9 mouse cellular contexts compared by ENCODE assay signal in the genomic region with DNA sequence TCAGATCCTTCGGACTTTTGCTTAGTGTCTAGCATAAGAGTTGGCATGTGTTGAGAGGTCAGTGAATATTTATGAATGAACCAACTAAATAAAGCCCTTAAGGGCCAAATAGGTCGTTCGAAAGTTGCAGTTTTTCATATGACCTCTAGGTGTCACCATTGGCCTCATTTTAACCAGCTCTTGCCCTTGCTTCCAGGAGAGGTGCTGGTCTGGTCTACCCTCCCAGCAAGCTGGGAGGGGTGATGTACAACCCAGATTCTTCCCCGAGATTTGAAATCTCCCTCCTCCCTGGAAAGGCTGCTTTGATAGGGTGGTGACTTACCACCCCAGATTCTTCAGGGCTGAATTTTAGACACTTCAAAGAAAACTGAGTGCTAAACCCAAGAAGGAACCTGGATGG. TPM values are rescaled to one million over a fixed set of nuclear protein-coding genes. Genes with fewer than 3 reads are reported as not detected.
DNase-seq lines count a peak whose midpoint lies in the region; ATAC-seq and TF ChIP-seq lines count a peak whose summit lies in the region.
"Had no signal": no experiment of that assay in that cellular context is flagged by ENCODE, and none has a peak within 500 bp of the region (broad histone marks: within the 10 kb centered on the region; RNA-seq: fewer than 3 reads in every experiment).

No protein-coding gene starts in this region.

- no peak overlapping the region for H3K4me3 ChIP-seq in heart, postnatal 0 days (ENCODE audit: low read depth, low read length)
- H3K4me3 ChIP-seq in heart, embryonic 11.5 days (ENCODE audit: low read depth, low read length) = no peak overlapping the region
- H3K4me3 ChIP-seq: embryonic facial prominence, embryonic 12.5 days had no signal

- TF ChIP-seq EP300 in heart, postnatal 0 days (IDR thresholded peaks at IDR 0.05; ENCODE audit: low read depth) = no peak

- H3K9ac ChIP-seq in heart, postnatal 0 days (replicated peaks; ENCODE audit: low read depth, low read length) = no peak overlapping the region
- H3K9ac ChIP-seq in heart, embryonic 11.5 days (ENCODE audit: low read depth, low read length) = no peak overlapping the region
- H3K9ac ChIP-seq: embryonic facial prominence, embryonic 12.5 days had no signal

- H3K27ac ChIP-seq in heart, postnatal 0 days (ENCODE audit: low read depth) = no peak overlapping the region
- no peak overlapping the region for H3K27ac ChIP-seq in heart, embryonic 11.5 days (ENCODE audit: low read depth, low read length)
- H3K27ac ChIP-seq: embryonic facial prominence, embryonic 12.5 days had no signal

- no peaks in the 10 kb centered on the region for H3K9me3 ChIP-seq in heart, postnatal 0 days (replicated peaks; ENCODE audit: control insufficient read depth, low read length)
- no peaks in the 10 kb centered on the region for H3K9me3 ChIP-seq in heart, embryonic 11.5 days (replicated peaks; ENCODE audit: control insufficient read depth, low read length)
- H3K9me3 ChIP-seq: embryonic facial prominence, embryonic 12.5 days had no signal

- peak; percentile 80 for DNase-seq in heart, postnatal 0 days (ENCODE audit: low spot score)
- peak; percentile 82 for DNase-seq in A20 (ENCODE audit: low read depth, low spot score)
- peak; percentile 86 for DNase-seq in ZHBTc4 (ENCODE audit: low read depth, low spot score)
- DNase-seq in kidney, postnatal 36 days = peak; percentile 36 to 61
- no peak for DNase-seq in layer of hippocampus, postnatal 36 days

- H3K4me2 ChIP-seq in heart, postnatal 0 days (ENCODE audit: low read depth, low read length) = no peak overlapping the region
- no peak overlapping the region for H3K4me2 ChIP-seq in heart, embryonic 11.5 days
- H3K4me2 ChIP-seq: embryonic facial prominence, embryonic 12.5 days had no signal

- under 1% methylated on average over 4 of the region's 4 CpGs for WGBS in heart, postnatal 0 days
- WGBS in heart, embryonic 11.5 days (ENCODE audit: insufficient replicate concordance) = 2% methylated on average over 4 of the region's 4 CpGs

- H3K27me3 ChIP-seq in heart, postnatal 0 days (ENCODE audit: control insufficient read depth, insufficient read depth, low read length) = no peaks in the 10 kb centered on the region
- no peaks in the 10 kb centered on the region for H3K27me3 ChIP-seq in heart, embryonic 11.5 days (ENCODE audit: control insufficient read depth, insufficient read depth, low read length)
- H3K27me3 ChIP-seq: embryonic facial prominence, embryonic 12.5 days had no signal

- no peaks in the 10 kb centered on the region for H3K36me3 ChIP-seq in heart, postnatal 0 days (replicated peaks; ENCODE audit: control insufficient read depth, insufficient read depth, low read length)
- H3K36me3 ChIP-seq in heart, embryonic 11.5 days (ENCODE audit: control insufficient read depth, insufficient read depth, low read length) = no peaks in the 10 kb centered on the region
- H3K36me3 ChIP-seq: embryonic facial prominence, embryonic 12.5 days had no signal

- peak; percentile 47 for ATAC-seq in heart, postnatal 0 days (ENCODE audit: insufficient read depth, low read depth)
- ATAC-seq in heart, embryonic 11.5 days (replicated peaks; ENCODE audit: insufficient number of reproducible peaks, low FRiP score, low TSS enrichment) = no peak
- 0 out of 2 replicates have a peak, but pooled peaks have one; percentile 60 for ATAC-seq in erythroid progenitor cell, adult 5-6 weeks (replicated peaks; ENCODE audit: low FRiP score, poor library complexity, severe bottlenecking)
- ATAC-seq in neutrophil, adult 5-6 weeks (ENCODE audit: extremely low read depth, insufficient number of reproducible peaks, low FRiP score, poor library complexity, severe bottlenecking) = peak; percentile 75

- 0 out of 2 replicates have a peak, but pooled peaks cover 8% of the 10 kb centered on the region for H3K4me1 ChIP-seq in heart, postnatal 0 days (ENCODE audit: control insufficient read depth, insufficient read depth)
- peaks cover 6% of the 10 kb centered on the region; the same call in 1 of the 2 replicates for H3K4me1 ChIP-seq in heart, embryonic 11.5 days (ENCODE audit: control insufficient read depth, insufficient read depth, low read length)

- TF ChIP-seq CTCF in heart, postnatal 0 days (IDR thresholded peaks at IDR 0.05; ENCODE audit: low read depth) = peak; percentile 76

RNA-seq across cellular contexts. Expression of gene Hpdl, which starts 6.3 kb away (rescaled TPM):
- total RNA-seq in heart, postnatal 0 days (2014; rRNA removed; ENCODE audit: low replicate concordance) = 2.2 and 3.4 TPM in 2 replicates
- polyA plus RNA-seq in heart, postnatal 0 days (2015; fragmentation: Nextera tagmentation; extraction: Ambion mirVana) = 2.1 and 2.9 TPM in 2 replicates
- 0.84 and 1.1 TPM in 2 replicates for polyA plus RNA-seq in heart, embryonic 11.5 days (2014; fragmentation: Nextera tagmentation; extraction: Ambion mirVana)
- total RNA-seq in erythroid progenitor cell, adult 5-6 weeks (2015; ENCODE audit: low replicate concordance) = not detected in 2 replicates
- not detected in 2 replicates for total RNA-seq in erythroid progenitor cell, adult 5-6 weeks (2017; ENCODE audit: low replicate concordance)
- total RNA-seq in neutrophil, adult 5-6 weeks (2017) = not detected in 2 replicates
- total RNA-seq in layer of hippocampus, postnatal 36 days (2021) = 1 to 10 TPM; 4.9 to 5.2 TPM

RNA-seq across cellular contexts. Expression of gene Mutyh, which starts 20.3 kb away (rescaled TPM):
- 2.6 and 6.9 TPM in 2 replicates for total RNA-seq in heart, postnatal 0 days (2014; rRNA removed; ENCODE audit: low replicate concordance)
- polyA plus RNA-seq in heart, postnatal 0 days (2015; fragmentation: Nextera tagmentation; extraction: Ambion mirVana) = 3.9 and 4.4 TPM in 2 replicates
- polyA plus RNA-seq in heart, embryonic 11.5 days (2014; fragmentation: Nextera tagmentation; extraction: Ambion mirVana) = 10.9 and 12.0 TPM in 2 replicates
- 0.84 and 9.4 TPM in 2 replicates for total RNA-seq in erythroid progenitor cell, adult 5-6 weeks (2015; ENCODE audit: low replicate concordance)
- 1.2 TPM in 1 of 2 replicates, not detected in the other for total RNA-seq in erythroid progenitor cell, adult 5-6 weeks (2017; ENCODE audit: low replicate concordance)
- total RNA-seq in neutrophil, adult 5-6 weeks (2017) = 8.4 and 9.1 TPM in 2 replicates
- 1 to 10 TPM; 3.0 to 3.7 TPM for total RNA-seq in layer of hippocampus, postnatal 36 days (2021)

RNA-seq across cellular contexts. Expression of gene Toe1, which starts 20.4 kb away (rescaled TPM):
- 20.3 and 46.9 TPM in 2 replicates for total RNA-seq in heart, postnatal 0 days (2014; rRNA removed; ENCODE audit: low replicate concordance)
- 17.3 and 17.5 TPM in 2 replicates for polyA plus RNA-seq in heart, postnatal 0 days (2015; fragmentation: Nextera tagmentation; extraction: Ambion mirVana)
- polyA plus RNA-seq in heart, embryonic 11.5 days (2014; fragmentation: Nextera tagmentation; extraction: Ambion mirVana) = 21.5 and 25.1 TPM in 2 replicates
- 4.6 and 6.8 TPM in 2 replicates for total RNA-seq in erythroid progenitor cell, adult 5-6 weeks (2015; ENCODE audit: low replicate concordance)
- 4.1 and 27.0 TPM in 2 replicates for total RNA-seq in erythroid progenitor cell, adult 5-6 weeks (2017; ENCODE audit: low replicate concordance)
- total RNA-seq in neutrophil, adult 5-6 weeks (2017) = 43.6 and 47.6 TPM in 2 replicates
- 10 to 100 TPM; 12.7 to 14.2 TPM for total RNA-seq in layer of hippocampus, postnatal 36 days (2021)

RNA-seq across cellular contexts. Expression of gene Zswim5, which starts 49.4 kb away (rescaled TPM):
- total RNA-seq in heart, postnatal 0 days (2014; rRNA removed; ENCODE audit: low replicate concordance) = 1.4 and 1.5 TPM in 2 replicates
- 0.34 TPM in 2 replicates for polyA plus RNA-seq in heart, postnatal 0 days (2015; fragmentation: Nextera tagmentation; extraction: Ambion mirVana)
- polyA plus RNA-seq in heart, embryonic 11.5 days (2014; fragmentation: Nextera tagmentation; extraction: Ambion mirVana) = 0.86 and 1.2 TPM in 2 replicates
- not detected in 2 replicates for total RNA-seq in erythroid progenitor cell, adult 5-6 weeks (2015; ENCODE audit: low replicate concordance)
- total RNA-seq in erythroid progenitor cell, adult 5-6 weeks (2017; ENCODE audit: low replicate concordance) = not detected in 2 replicates
- 0.12 TPM in 1 of 2 replicates, not detected in the other for total RNA-seq in neutrophil, adult 5-6 weeks (2017)
- 10 to 100 TPM; 17.6 to 18.5 TPM for total RNA-seq in layer of hippocampus, postnatal 36 days (2021)

Comparison
In these comparisons a context has a peak if more than half of its experiments do, and no peak if none do; other contexts are left out.
1. DNase-seq: peak in heart, postnatal 0 days (single experiment), A20 (single experiment), ZHBTc4 (single experiment) and kidney, postnatal 36 days (2 of 2); none in layer of hippocampus, postnatal 36 days (0 of 2).